Mouse (Mus musculus) R1 (cell line): ENCODE data around the gene Tead3.
"Not testable (repeated sequence)": the region's sequence is repeated elsewhere in the genome, so short reads cannot be mapped to it uniquely, and the experiment has no call there.

ENCODE experiments used
- DNase-seq: peaks from one replicate; pipeline ENCODE4 v3.0.0-alpha.2; 2018; ENCODE audit warnings: low read depth, low spot score

Gene Tead3

GRCm38 (mm10) chr17:28330590-28330989 lies 20.0 kb downstream of the Tead3 start:
- DNase-seq, result not testable (repeated sequence)

- DNase-seq, result peak; percentile 28
Measured at GRCm38 (mm10) chr17:28330232-28330546, 20.4 kb downstream of the Tead3 start.

- peak; percentile 60 for DNase-seq
Measured at GRCm38 (mm10) chr17:28329503-28330231, 20.9 kb downstream of the Tead3 start.

GRCm38 (mm10) chr17:28328946-28329345 lies 21.7 kb downstream of the Tead3 start:
- no peak for DNase-seq

- DNase-seq, result peak; percentile 93
Measured at GRCm38 (mm10) chr17:28328366-28328928, 22.2 kb downstream of the Tead3 start, which contains the start of gene Rpl10a. Rpl10a (plus strand) TSS chr17:28328471.

- DNase-seq, result no peak
Measured at GRCm38 (mm10) chr17:28327673-28328325, 22.8 kb downstream of the Tead3 start.

- no peak for DNase-seq
Measured at GRCm38 (mm10) chr17:28326951-28327350, 23.7 kb downstream of the Tead3 start.

- DNase-seq, result no peak
Measured at GRCm38 (mm10) chr17:28325751-28326150, 24.9 kb downstream of the Tead3 start.

- peak; percentile 92 for DNase-seq
Measured at GRCm38 (mm10) chr17:28324416-28324815, 26.2 kb downstream of the Tead3 start.

- DNase-seq, result no peak
Measured at GRCm38 (mm10) chr17:28323786-28324185, 26.8 kb downstream of the Tead3 start.

GRCm38 (mm10) chr17:28321700-28322099 lies 28.9 kb downstream of the Tead3 start:
- no peak for DNase-seq

GRCm38 (mm10) chr17:28317725-28318124 lies 32.9 kb downstream of the Tead3 start:
- no peak for DNase-seq

- DNase-seq, result peak; percentile 44
Measured at GRCm38 (mm10) chr17:28317091-28317490, 33.5 kb downstream of the Tead3 start.

GRCm38 (mm10) chr17:28316476-28316875 lies 34.1 kb downstream of the Tead3 start:
- DNase-seq, result peak; percentile 69

- DNase-seq, result no peak
Measured at GRCm38 (mm10) chr17:28315611-28316160, 34.9 kb downstream of the Tead3 start.

GRCm38 (mm10) chr17:28313880-28314225 lies 36.8 kb downstream of the Tead3 start:
- peak; percentile 72 for DNase-seq

- peak; percentile 100 for DNase-seq
Measured at GRCm38 (mm10) chr17:28313212-28313879, 37.3 kb downstream of the Tead3 start, which contains the start of gene Fance. Fance (plus strand) TSS chr17:28313519.

- DNase-seq, result peak; percentile 45
Measured at GRCm38 (mm10) chr17:28312232-28313211, 38.1 kb downstream of the Tead3 start.

GRCm38 (mm10) chr17:28311366-28312132 lies 39.1 kb downstream of the Tead3 start:
- DNase-seq, result no peak

- peak; percentile 88 for DNase-seq
Measured at GRCm38 (mm10) chr17:28310831-28311230, 39.8 kb downstream of the Tead3 start.
